Mouse (Mus musculus): ENCODE results near the gene Rab3gap2.

DNA sequence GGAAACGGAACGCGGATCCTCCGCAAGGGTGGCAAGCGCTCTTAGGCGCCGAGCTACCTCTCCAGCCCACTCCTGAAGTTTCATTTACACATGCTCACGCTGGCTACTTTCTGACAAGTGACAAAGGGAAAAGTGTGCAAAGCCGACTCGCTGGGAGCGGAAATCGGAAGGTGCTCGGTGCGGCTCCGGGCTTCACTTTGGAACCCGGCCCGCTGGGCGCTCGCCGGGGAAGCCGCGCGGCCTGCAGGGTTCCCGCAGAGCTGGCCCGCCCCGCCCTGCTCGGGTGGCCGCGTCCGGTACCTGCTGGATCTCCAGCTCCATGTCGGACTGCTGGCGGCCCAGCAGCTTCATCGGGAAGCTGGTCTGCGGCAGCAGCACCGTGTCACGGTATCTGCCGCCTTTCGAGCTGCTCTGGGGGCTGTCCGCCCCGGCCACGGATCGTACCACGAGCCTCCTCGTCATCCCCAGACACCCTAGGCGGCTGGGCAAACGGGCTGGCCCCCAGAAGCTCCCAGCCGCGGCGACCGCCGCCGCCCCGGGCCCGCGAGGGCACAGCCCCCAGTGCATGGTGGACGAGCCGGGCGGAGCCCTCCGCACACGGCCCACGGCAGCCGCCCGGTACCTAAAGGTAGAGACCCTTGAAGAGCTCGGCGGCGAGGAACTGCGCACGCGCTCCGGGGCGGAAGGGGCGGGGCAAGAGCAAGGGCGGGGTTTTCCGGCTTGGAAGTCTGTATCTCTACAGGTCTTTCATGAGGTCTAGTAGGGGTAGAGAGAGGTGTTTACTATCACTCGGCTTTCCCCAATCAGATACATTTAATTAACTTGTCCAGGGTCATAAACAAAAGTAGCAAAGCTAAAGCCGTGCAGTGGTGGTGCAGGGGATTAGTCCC is 125.0 kb downstream of the Rab3gap2 start, which contains the start of gene Iars2:
- TF ChIP-seq CTCF (IDR thresholded peaks at IDR 0.05; ENCODE audit: low read depth, low read length) = no peak
- peak; percentile 50 for TF ChIP-seq POLR2A (IDR thresholded peaks at IDR 0.05; ENCODE audit: insufficient read depth, low read length)
